Mouse (Mus musculus) hindbrain, postnatal 0 days (tissue): ENCODE measurements around the gene Ctps. TPM values are rescaled to one million over a fixed set of nuclear protein-coding genes. Genes with fewer than 3 reads are reported as not detected.

Experiments used
- ATAC-seq: fragments of 200-750 bp; cut with Nextera tagmentation; 2 replicates; pipeline ENCODE4 v1.8.0; 2017; ENCODE audit warnings: mild to moderate bottlenecking, moderate TSS enrichment, moderate library complexity
- DNase-seq: peaks from one replicate; pipeline ENCODE4 v3.0.0-alpha.2; 2015; ENCODE audit warnings: low spot score
- H3K27ac ChIP-seq: fragments of 300-500 bp; sonication (generic); 2 replicates; pipeline ENCODE4 v1.5.1; 2014; ENCODE audit warnings: mild to moderate bottlenecking
- H3K27me3 ChIP-seq: fragments of 300-500 bp; sonication (generic); 2 replicates; pipeline ENCODE4 v1.6.1; 2014; ENCODE audit warnings: low read length, mixed read lengths; ENCODE audit not compliant: insufficient read depth
- H3K36me3 ChIP-seq: fragments of 300-500 bp; sonication (generic); 2 replicates; pipeline ENCODE4 v1.6.1; 2014; ENCODE audit warnings: low read length, mixed read lengths; ENCODE audit not compliant: insufficient read depth
- H3K4me1 ChIP-seq: fragments of 300-500 bp; sonication (generic); 2 replicates; pipeline ENCODE4 v1.6.1; 2014; ENCODE audit warnings: antibody characterized with exemption, low read length, mixed read lengths; ENCODE audit not compliant: insufficient read depth
- H3K4me2 ChIP-seq: fragments of 300-500 bp; sonication (generic); 2 replicates; pipeline ENCODE4 v1.6.1; 2014; ENCODE audit warnings: low read depth, mild to moderate bottlenecking, low read length, moderate library complexity, mixed read lengths
- H3K4me3 ChIP-seq: fragments of 300-500 bp; sonication (generic); 2 replicates; pipeline ENCODE4 v1.5.1; 2014; ENCODE audit warnings: low read length
- H3K9ac ChIP-seq: fragments of 300-500 bp; sonication (generic); replicated peaks from 2 replicates; pipeline ENCODE4 v1.6.1; 2014; ENCODE audit warnings: mild to moderate bottlenecking, low read length, moderate library complexity, mixed read lengths
- H3K9me3 ChIP-seq: fragments of 300-500 bp; sonication (generic); 2 replicates; pipeline ENCODE4 v1.6.1; 2016; ENCODE audit warnings: low read length, mixed read lengths
- CTCF ChIP-seq: IDR thresholded peaks from 2 replicates; pipeline ENCODE4 v1.5.1; 2016; ENCODE audit warnings: antibody characterized with exemption, control low read depth, low read depth
- WGBS: fragments of 180-500 bp; shearing (Covaris S2); extraction: QIAGEN DNeasy Blood & Tissue Kit; methylation state at CpG from one replicate; pipeline ENCODE4 v1.1.7; 2014; 5-methylcytosine and 5-hydroxymethylcytosine counted together
- polyA plus RNA-seq: library from polyadenylated mRNA; unstranded; fragments of >200 nt; fragmentation: Nextera tagmentation; extraction: Ambion mirVana; gene quantifications from 2 replicates; pipeline ENCODE4 v1.2.1, GENCODE M21; 2015
- total RNA-seq: library from RNA; depleted of rRNA; stranded (reverse); fragments of >200 nt; gene quantifications from 2 replicates; pipeline ENCODE4 v1.2.3, GENCODE M21; 2014; rRNA removed

The Ctps gene
- total and polyA plus RNA-seq, 2 experiments from 2014 or later: 52.0 to 65.0 TPM

- 82% methylated on average over 4 of the region's 4 CpGs for WGBS
Observed at GRCm38 (mm10) chr4:120517335-120517734, 52.7 kb downstream of the Ctps start.

GRCm38 (mm10) chr4:120516907-120517306 lies 53.2 kb downstream of the Ctps start:
- Histone ChIP-seq H3K27ac (no peak overlapping the region), H3K36me3 (peaks cover 38% of the 10 kb centered on the region), H3K27me3 (no peaks in the 10 kb centered on the region), H3K4me1 (no peaks in the 10 kb centered on the region), H3K4me3 (no peak overlapping the region), H3K4me2 (no peak overlapping the region), H3K9ac (no peak overlapping the region), H3K9me3 (no peaks in the 10 kb centered on the region)
- TF ChIP-seq CTCF: no peak
- no peak for ATAC-seq
- DNase-seq: no peak
- 92% methylated on average over 7 of the region's 7 CpGs for WGBS

More at GRCm38 (mm10) chr4:120517335-120517734, 52.7 kb downstream of the Ctps start:
- TF ChIP-seq CTCF: no peak
- Histone ChIP-seq H3K9ac (no peak overlapping the region), H3K4me1 (no peaks in the 10 kb centered on the region), H3K27ac (no peak overlapping the region), H3K4me3 (no peak overlapping the region), H3K36me3 (peaks cover 37% of the 10 kb centered on the region), H3K27me3 (no peaks in the 10 kb centered on the region), H3K4me2 (no peak overlapping the region), H3K9me3 (no peaks in the 10 kb centered on the region)
- DNase-seq (no peak), ATAC-seq (no peak)

GRCm38 (mm10) chr4:120516491-120516890 lies 53.6 kb downstream of the Ctps start:
- ATAC-seq (no peak), DNase-seq (no peak)
- H3K9me3 ChIP-seq: no peaks in the 10 kb centered on the region
- no peak for TF ChIP-seq CTCF
- 94% methylated on average over 7 of the region's 7 CpGs for WGBS
- H3K27me3 ChIP-seq: no peaks in the 10 kb centered on the region
- H3K4me1 ChIP-seq: no peaks in the 10 kb centered on the region
- no peak overlapping the region for H3K4me2 ChIP-seq
- no peak overlapping the region for H3K27ac ChIP-seq
- H3K9ac ChIP-seq: no peak overlapping the region
- no peak overlapping the region for H3K4me3 ChIP-seq
- H3K36me3 ChIP-seq: peaks cover 38% of the 10 kb centered on the region

- WGBS: 98% methylated on average over 2 of the region's 2 CpGs
- H3K4me3 ChIP-seq: no peak overlapping the region
- ATAC-seq (no peak), DNase-seq (no peak)
- TF ChIP-seq CTCF: no peak
- no peak overlapping the region for H3K27ac ChIP-seq
- H3K9ac ChIP-seq: no peak overlapping the region
- no peaks in the 10 kb centered on the region for H3K4me1 ChIP-seq
- H3K27me3 ChIP-seq: no peaks in the 10 kb centered on the region
- peaks cover 36% of the 10 kb centered on the region for H3K36me3 ChIP-seq
- 0 out of 2 replicates have a peak, but pooled peaks cover 2% of the 10 kb centered on the region for H3K9me3 ChIP-seq
- no peak overlapping the region for H3K4me2 ChIP-seq
Observed at GRCm38 (mm10) chr4:120514366-120514765, 55.7 kb downstream of the Ctps start.

- 94% methylated on average over 4 of the region's 4 CpGs for WGBS
- no peak for DNase-seq
- ATAC-seq: no peak
Observed at GRCm38 (mm10) chr4:120511203-120511602, 58.9 kb downstream of the Ctps start.

GRCm38 (mm10) chr4:120506955-120507354 lies 63.1 kb downstream of the Ctps start:
- Histone ChIP-seq H3K27me3 (no peaks in the 10 kb centered on the region), H3K36me3 (peaks cover 34% of the 10 kb centered on the region), H3K4me1 (no peaks in the 10 kb centered on the region), H3K4me3 (no peak overlapping the region), H3K9me3 (0 out of 2 replicates have a peak, but pooled peaks cover 2% of the 10 kb centered on the region), H3K9ac (no peak overlapping the region), H3K27ac (no peak overlapping the region), H3K4me2 (no peak overlapping the region)
- no peak for DNase-seq
- no peak for ATAC-seq
- WGBS: 96% methylated on average over 1 of the region's 1 CpGs
- no peak for TF ChIP-seq CTCF

More at GRCm38 (mm10) chr4:120511203-120511602, 58.9 kb downstream of the Ctps start:
- 0 out of 2 replicates have a peak, but pooled peaks cover 2% of the 10 kb centered on the region for H3K9me3 ChIP-seq
- H3K4me2 ChIP-seq: no peak overlapping the region
- peaks cover 41% of the 10 kb centered on the region for H3K36me3 ChIP-seq
- H3K27me3 ChIP-seq: no peaks in the 10 kb centered on the region
- H3K27ac ChIP-seq: no peak overlapping the region
- H3K4me3 ChIP-seq: no peak overlapping the region
- H3K4me1 ChIP-seq: no peaks in the 10 kb centered on the region
- no peak overlapping the region for H3K9ac ChIP-seq
- TF ChIP-seq CTCF: no peak

Other genes starting within 250 kb of the Ctps start
- gene Scmh1, start 165.0 kb downstream of the Ctps start, total RNA-seq: 36.2 and 65.0 TPM in 2 replicates
- 51.4 and 52.5 TPM in 2 replicates for gene Scmh1, start 165.0 kb downstream of the Ctps start, polyA plus RNA-seq
- 0.73 TPM in 1 of 2 replicates, not detected in the other for gene Slfnl1, start 38.0 kb downstream of the Ctps start, total RNA-seq
- not detected in 2 replicates for gene Slfnl1, start 38.0 kb downstream of the Ctps start, polyA plus RNA-seq
- not detected in 2 replicates for gene Gm8439, start 18.5 kb upstream of the Ctps start, total RNA-seq
- not detected in 2 replicates for gene Gm8439, start 18.5 kb upstream of the Ctps start, polyA plus RNA-seq
- gene Cited4, start 96.3 kb upstream of the Ctps start, total RNA-seq: 11.1 and 11.7 TPM in 2 replicates
- gene Cited4, start 96.3 kb upstream of the Ctps start, polyA plus RNA-seq: 5.3 and 5.4 TPM in 2 replicates
- 12.4 and 13.9 TPM in 2 replicates for gene Kcnq4, start 178.3 kb upstream of the Ctps start, total RNA-seq
- 4.9 and 5.0 TPM in 2 replicates for gene Kcnq4, start 178.3 kb upstream of the Ctps start, polyA plus RNA-seq